Mouse (Mus musculus): ENCODE measurements around the gene Chrna10.

The Chrna10 gene

GRCm38 (mm10) chr7:102116579-102117331, at the start of gene Chrna10:
Chrna10 (minus strand) TSS chr7:102116828.
- no peak for DNase-seq

- no peak for DNase-seq
Observed at GRCm38 (mm10) chr7:102153691-102154090, 37.1 kb upstream of the Chrna10 start.

GRCm38 (mm10) chr7:102137898-102138297, 21.3 kb upstream of the Chrna10 start:
- no peak for DNase-seq

GRCm38 (mm10) chr7:102137464-102137863, 20.8 kb upstream of the Chrna10 start:
- DNase-seq, result peak; percentile 29

GRCm38 (mm10) chr7:102132395-102132794, 15.8 kb upstream of the Chrna10 start:
- peak; percentile 37 for DNase-seq

- DNase-seq, result no peak
Observed at GRCm38 (mm10) chr7:102120326-102120725, 3.7 kb upstream of the Chrna10 start.

- DNase-seq, result no peak
Observed at GRCm38 (mm10) chr7:102117382-102117781, 754 bp upstream of the Chrna10 start.

- no peak for DNase-seq
Observed at GRCm38 (mm10) chr7:102113151-102113729, 3.4 kb downstream of the Chrna10 start.

GRCm38 (mm10) chr7:102109746-102110145, 6.9 kb downstream of the Chrna10 start:
- DNase-seq, result no peak

GRCm38 (mm10) chr7:102109171-102109570, 7.5 kb downstream of the Chrna10 start, which contains the start of gene Art5:
Art5 (minus strand) TSS chr7:102109489.
- DNase-seq, result no peak

- no peak for DNase-seq
Observed at GRCm38 (mm10) chr7:102108206-102108605, 8.4 kb downstream of the Chrna10 start.

- no peak for DNase-seq
Observed at GRCm38 (mm10) chr7:102106700-102107141, 9.9 kb downstream of the Chrna10 start.

- no peak for DNase-seq
Observed at GRCm38 (mm10) chr7:102104126-102104525, 12.5 kb downstream of the Chrna10 start.

- no peak for DNase-seq
Observed at GRCm38 (mm10) chr7:102103555-102103954, 13.1 kb downstream of the Chrna10 start.

GRCm38 (mm10) chr7:102102696-102103095, 13.9 kb downstream of the Chrna10 start:
- no peak for DNase-seq

GRCm38 (mm10) chr7:102102241-102102640, 14.4 kb downstream of the Chrna10 start:
- DNase-seq, result no peak

- no peak for DNase-seq
Observed at GRCm38 (mm10) chr7:102101487-102101886, 15.1 kb downstream of the Chrna10 start, which contains the start of gene Art1. Art1 (plus strand) TSS chr7:102101743.

GRCm38 (mm10) chr7:102100868-102101267, 15.8 kb downstream of the Chrna10 start:
- DNase-seq, result no peak

- DNase-seq, result peak; percentile 41
Observed at GRCm38 (mm10) chr7:102099760-102100661, 16.6 kb downstream of the Chrna10 start.

- DNase-seq, result no peak
Observed at GRCm38 (mm10) chr7:102087336-102087735, 29.3 kb downstream of the Chrna10 start.

- DNase-seq, result no peak
Observed at GRCm38 (mm10) chr7:102084041-102084696, 32.5 kb downstream of the Chrna10 start.

- no peak for DNase-seq
Observed at GRCm38 (mm10) chr7:102082816-102083215, 33.8 kb downstream of the Chrna10 start, which contains the start of gene Trpc2. Trpc2 (plus strand) TSS chr7:102083116.

Data from kidney, postnatal 14 days (tissue).